Mouse (Mus musculus): ENCODE measurements at regions not wholly inside any gene's neighbourhood (a gene's known extent, or its start where the extent isn't known, plus 50 kb on each side); places are given as distances from the start of the nearest gene placed in this dataset.

- no peak for TF ChIP-seq CTCF (IDR thresholded peaks at IDR 0.05; ENCODE audit: low read depth)
- TF ChIP-seq EP300 (IDR thresholded peaks at IDR 0.05; ENCODE audit: low read depth), result no peak
These were observed 130.6 kb upstream of the Klf12 start for GRCm38 (mm10) chr14:100415099-100415498.
